Mouse (Mus musculus): ENCODE data around the gene Apbb2. TPM values are rescaled to one million over a fixed set of nuclear protein-coding genes. Genes with fewer than 3 reads are reported as not detected.

Apbb2 gene
- total and polyA plus RNA-seq, 3 experiments = 0.34 to 0.40 (median 0.34) TPM

DNA sequence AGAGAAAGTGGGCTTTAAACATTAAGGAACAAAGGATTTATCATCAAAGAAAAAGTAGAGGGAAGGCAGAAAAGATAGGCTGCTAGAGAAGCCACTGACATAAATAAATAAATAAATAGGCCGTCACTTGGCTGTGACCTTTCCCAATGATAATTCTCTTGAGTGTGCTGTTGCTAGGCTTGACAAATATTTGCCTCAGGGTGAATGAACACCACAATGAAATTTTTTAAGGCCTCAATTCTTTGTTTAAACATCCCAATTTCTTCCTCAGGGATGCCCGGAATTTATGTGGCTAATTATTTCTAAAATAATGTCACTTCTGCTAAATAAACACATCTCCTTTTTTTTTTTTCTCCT lies 219.3 kb downstream of the Apbb2 start:
- in situ Hi-C loops (cut with MboI; ENCODE audit: low pct_ligation_motif_present, low pct_unique_long_range_greater_than_20kb, low sequenced_read_pairs) = no loop called here
- Histone ChIP-seq H3K4me3 (replicated peaks in 1 of 3; ENCODE audit: low read depth in 2 of 3, low read length in 2 of 3, poor library complexity in 1 of 3) (no peak overlapping the region), H3K9ac (ENCODE audit: insufficient read depth, low read depth) (no peak overlapping the region), H3K79me2 (replicated peaks; ENCODE audit: control insufficient read depth, extremely low read depth, insufficient read depth, poor library complexity, severe bottlenecking) (no peaks in the 10 kb centered on the region), H3K27ac (ENCODE audit: insufficient read depth, low read depth) (no peak overlapping the region), H3K36me3 (replicated peaks in 1 of 2; ENCODE audit: control insufficient read depth in 1 of 2, insufficient read depth in 1 of 2, low read length in 1 of 2) (no peaks in the 10 kb centered on the region), H3K4me2 (ENCODE audit: insufficient read depth, low read depth, poor library complexity, severe bottlenecking) (no peak overlapping the region), H3K4me1 (ENCODE audit: control insufficient read depth in 1 of 2, insufficient read depth in 2 of 2) (peaks cover 7 to 18% of the 10 kb centered on the region in 2 experiments; a peak in 3 of 4 replicates), H3K27me3 (replicated peaks) (peaks cover 2% of the 10 kb centered on the region), H3K9me3 (replicated peaks; ENCODE audit: low read length) (no peaks in the 10 kb centered on the region)
- TF ChIP-seq NELFE (IDR thresholded peaks at IDR 0.05; ENCODE audit: low read depth, low read length) = no peak
- TF ChIP-seq RAD21 (IDR thresholded peaks at IDR 0.05; ENCODE audit: low read depth, low read length) = no peak
- TF ChIP-seq CHD2 (IDR thresholded peaks at IDR 0.05; ENCODE audit: low read length) = no peak
- TF ChIP-seq JUN (IDR thresholded peaks at IDR 0.05; ENCODE audit: insufficient read depth, low read depth, low read length) = no peak
- TF ChIP-seq KAT2A (IDR thresholded peaks at IDR 0.05; ENCODE audit: insufficient replicate concordance, low read length) = no peak
- no peak for TF ChIP-seq PAX5 (IDR thresholded peaks at IDR 0.05; ENCODE audit: low read length)
- TF ChIP-seq MAZ (IDR thresholded peaks at IDR 0.05; ENCODE audit: low read depth, low read length) = no peak
- no peak for TF ChIP-seq CHD1 (IDR thresholded peaks at IDR 0.05; ENCODE audit: low read depth, low read length)
- TF ChIP-seq USF1 (IDR thresholded peaks at IDR 0.05; ENCODE audit: low read depth, low read length) = no peak
- no peak for TF ChIP-seq HCFC1 (IDR thresholded peaks at IDR 0.05; ENCODE audit: low read depth, low read length)
- no peak for TF ChIP-seq IRF4 (IDR thresholded peaks at IDR 0.05; ENCODE audit: low read depth, low read length)
- TF ChIP-seq ETS1 (conservative IDR thresholded peaks at IDR 0.05; ENCODE audit: low read depth, low read length) = no peak
- no peak for TF ChIP-seq SMC3 (IDR thresholded peaks at IDR 0.05; ENCODE audit: low read depth, low read length)
- no peak for TF ChIP-seq ZKSCAN1 (IDR thresholded peaks at IDR 0.05; ENCODE audit: borderline replicate concordance, low read depth, low read length)
- dilution Hi-C loops (cut with MboI; ENCODE audit: extremely low pct_ligation_motif_present, extremely low pct_unique_long_range_greater_than_20kb, low sequenced_read_pairs) = no loop called here
- no peak for DNase-seq (ENCODE audit: extremely low read depth)

GRCm38 (mm10) chr5:66398530-66399263 lies 219.9 kb downstream of the Apbb2 start:
- in situ Hi-C loops (cut with MboI; ENCODE audit: low pct_ligation_motif_present, low pct_unique_long_range_greater_than_20kb, low sequenced_read_pairs) = no loop called here
- no peaks in the 10 kb centered on the region for H3K9me3 ChIP-seq (replicated peaks; ENCODE audit: low read length)
- DNase-seq (ENCODE audit: extremely low read depth) = no peak
- peaks cover 12 to 23% of the 10 kb centered on the region in 2 experiments for H3K4me1 ChIP-seq (ENCODE audit: control insufficient read depth in 1 of 2, insufficient read depth in 2 of 2)
- no peak overlapping the region for H3K27ac ChIP-seq (ENCODE audit: insufficient read depth, low read depth)
- H3K4me3 ChIP-seq (replicated peaks in 1 of 3; ENCODE audit: low read depth in 2 of 3, low read length in 2 of 3, poor library complexity in 1 of 3) = no peak overlapping the region
- TF ChIP-seq E2F4 (IDR thresholded peaks at IDR 0.05; ENCODE audit: insufficient replicate concordance, low read depth, low read length) (no peak), NELFE (IDR thresholded peaks at IDR 0.05; ENCODE audit: low read depth, low read length) (no peak), GABPA (IDR thresholded peaks at IDR 0.05; ENCODE audit: insufficient replicate concordance, low read depth, low read length) (no peak), EP300 (IDR thresholded peaks at IDR 0.05; ENCODE audit: low read length) (no peak)
- dilution Hi-C loops (cut with MboI; ENCODE audit: extremely low pct_ligation_motif_present, extremely low pct_unique_long_range_greater_than_20kb, low sequenced_read_pairs) = no loop called here
- no peak overlapping the region for H3K4me2 ChIP-seq (ENCODE audit: insufficient read depth, low read depth, poor library complexity, severe bottlenecking)
- no peaks in the 10 kb centered on the region for H3K36me3 ChIP-seq (replicated peaks in 1 of 2; ENCODE audit: control insufficient read depth in 1 of 2, insufficient read depth in 1 of 2, low read length in 1 of 2)
- no peak overlapping the region for H3K9ac ChIP-seq (ENCODE audit: insufficient read depth, low read depth)
- H3K27me3 ChIP-seq (replicated peaks) = peaks cover 2% of the 10 kb centered on the region
- no peaks in the 10 kb centered on the region for H3K79me2 ChIP-seq (replicated peaks; ENCODE audit: control insufficient read depth, extremely low read depth, insufficient read depth, poor library complexity, severe bottlenecking)

Data from CH12.LX (cell line).